Mouse (Mus musculus) heart, embryonic 12.5 days (tissue): ENCODE measurements around the gene Gmds. TPM values are rescaled to one million over a fixed set of nuclear protein-coding genes. Genes with fewer than 3 reads are reported as not detected.
A peak's percentile ranks its signal among the peaks of the same experiment; 100 is the strongest.

Experiments used
- ATAC-seq: fragments of 200-750 bp; cut with Nextera tagmentation; 2 replicates; pipeline ENCODE4 v1.8.0; 2017; ENCODE audit warnings: moderate TSS enrichment, moderate library complexity; ENCODE audit not compliant: insufficient number of reproducible peaks, low FRiP score
- H3K27ac ChIP-seq: fragments of 300-500 bp; sonication (generic); 2 replicates; pipeline ENCODE4 v1.5.1; 2016; ENCODE audit warnings: mild to moderate bottlenecking, moderate library complexity; ENCODE audit not compliant: poor library complexity, severe bottlenecking
- H3K27me3 ChIP-seq: fragments of 300-500 bp; sonication (generic); replicated peaks from 2 replicates; pipeline ENCODE4 v1.6.1; 2016; ENCODE audit warnings: mild to moderate bottlenecking, moderate library complexity
- H3K36me3 ChIP-seq: fragments of 300-500 bp; sonication (generic); 2 replicates; pipeline ENCODE4 v1.6.1; 2016; ENCODE audit warnings: mild to moderate bottlenecking, moderate library complexity
- H3K4me1 ChIP-seq: fragments of 300-500 bp; sonication (generic); replicated peaks from 2 replicates; pipeline ENCODE4 v1.6.1; 2016; ENCODE audit warnings: mild to moderate bottlenecking
- H3K4me2 ChIP-seq: fragments of 300-500 bp; sonication (generic); 2 replicates; pipeline ENCODE4 v1.6.1; 2016; ENCODE audit warnings: mild to moderate bottlenecking, moderate library complexity
- H3K4me3 ChIP-seq: fragments of 300-500 bp; sonication (generic); 2 replicates; pipeline ENCODE4 v1.5.1; 2016; ENCODE audit warnings: mild to moderate bottlenecking
- H3K9ac ChIP-seq: fragments of 300-500 bp; sonication (generic); 2 replicates; pipeline ENCODE4 v1.6.1; 2016; ENCODE audit warnings: mild to moderate bottlenecking, moderate library complexity
- H3K9me3 ChIP-seq: fragments of 300-500 bp; sonication (generic); replicated peaks from 2 replicates; pipeline ENCODE4 v1.6.1; 2016; ENCODE audit warnings: mild to moderate bottlenecking, moderate library complexity
- WGBS: fragments of 180-500 bp; shearing (Covaris S2); methylation state at CpG from one replicate; pipeline ENCODE4 v1.1.7; 2016; 5-methylcytosine and 5-hydroxymethylcytosine counted together
- polyA plus RNA-seq: library from polyadenylated mRNA; unstranded; fragments of >200 nt; fragmentation: Nextera tagmentation; extraction: Ambion mirVana; gene quantifications from 2 replicates; pipeline ENCODE4 v1.2.1, GENCODE M21; 2016

The Gmds gene
- polyA plus RNA-seq, 1 experiment from 2014 or later = 26.9 TPM

DNA sequence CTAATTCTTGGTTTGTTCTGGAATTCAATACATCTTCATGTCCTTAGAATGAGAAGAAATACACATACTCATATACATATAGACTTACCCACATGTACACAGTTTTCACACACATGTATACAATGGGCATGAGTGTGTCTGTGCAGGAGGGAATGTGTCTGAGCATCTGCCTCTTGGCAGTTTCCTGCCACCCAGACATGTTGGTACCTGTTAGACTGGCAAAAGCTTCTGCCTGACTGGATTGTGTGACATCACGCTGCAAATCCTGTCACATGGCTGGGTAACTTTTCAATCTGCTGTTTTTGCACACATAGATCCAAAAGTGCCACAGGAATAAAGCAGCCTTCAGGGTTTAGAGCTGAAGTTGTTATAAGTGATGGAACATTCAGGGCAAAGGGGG is 465.3 kb downstream of the Gmds start:
- WGBS = 76% methylated on average over 1 of the region's 1 CpGs
- H3K4me3 ChIP-seq = no peak overlapping the region
- peaks cover 12% of the 10 kb centered on the region for H3K4me1 ChIP-seq
- H3K9ac ChIP-seq = no peak overlapping the region
- ATAC-seq = no peak
- no peak overlapping the region for H3K27ac ChIP-seq
- no peak overlapping the region for H3K4me2 ChIP-seq
- H3K27me3 ChIP-seq = no peaks in the 10 kb centered on the region
- H3K36me3 ChIP-seq = no peaks in the 10 kb centered on the region
- no peaks in the 10 kb centered on the region for H3K9me3 ChIP-seq

GRCm38 (mm10) chr13:31864786-31865185 is 473.8 kb downstream of the Gmds start:
- H3K27me3 ChIP-seq = no peaks in the 10 kb centered on the region
- no peak for ATAC-seq
- H3K9me3 ChIP-seq = no peaks in the 10 kb centered on the region
- 84% methylated on average over 5 of the region's 5 CpGs for WGBS
- 0 out of 2 replicates have a peak, but pooled peaks cover 6% of the 10 kb centered on the region for H3K4me1 ChIP-seq
- H3K4me2 ChIP-seq = no peak overlapping the region
- H3K4me3 ChIP-seq = no peak overlapping the region
- H3K36me3 ChIP-seq = no peaks in the 10 kb centered on the region
- H3K27ac ChIP-seq = no peak overlapping the region
- H3K9ac ChIP-seq = no peak overlapping the region

- H3K9ac ChIP-seq = no peak overlapping the region
- no peaks in the 10 kb centered on the region for H3K27me3 ChIP-seq
- H3K4me2 ChIP-seq = no peak overlapping the region
- 49% methylated on average over 9 of the region's 9 CpGs for WGBS
- 0 out of 2 replicates have a peak, but pooled peaks cover 6% of the 10 kb centered on the region for H3K4me1 ChIP-seq
- ATAC-seq = no peak
- H3K36me3 ChIP-seq = no peaks in the 10 kb centered on the region
- no peak overlapping the region for H3K27ac ChIP-seq
- no peaks in the 10 kb centered on the region for H3K9me3 ChIP-seq
- no peak overlapping the region for H3K4me3 ChIP-seq
Observed at GRCm38 (mm10) chr13:31863461-31863860, 475.1 kb downstream of the Gmds start.

GRCm38 (mm10) chr13:31860200-31860599 is 478.3 kb downstream of the Gmds start:
- no peak overlapping the region for H3K4me3 ChIP-seq
- H3K36me3 ChIP-seq = no peaks in the 10 kb centered on the region
- no peak overlapping the region for H3K9ac ChIP-seq
- 0 out of 2 replicates have a peak, but pooled peaks cover 6% of the 10 kb centered on the region for H3K4me1 ChIP-seq
- WGBS = 71% methylated on average over 5 of the region's 5 CpGs
- no peak overlapping the region for H3K4me2 ChIP-seq
- no peak overlapping the region for H3K27ac ChIP-seq
- H3K9me3 ChIP-seq = no peaks in the 10 kb centered on the region
- H3K27me3 ChIP-seq = no peaks in the 10 kb centered on the region
- no peak for ATAC-seq

DNA sequence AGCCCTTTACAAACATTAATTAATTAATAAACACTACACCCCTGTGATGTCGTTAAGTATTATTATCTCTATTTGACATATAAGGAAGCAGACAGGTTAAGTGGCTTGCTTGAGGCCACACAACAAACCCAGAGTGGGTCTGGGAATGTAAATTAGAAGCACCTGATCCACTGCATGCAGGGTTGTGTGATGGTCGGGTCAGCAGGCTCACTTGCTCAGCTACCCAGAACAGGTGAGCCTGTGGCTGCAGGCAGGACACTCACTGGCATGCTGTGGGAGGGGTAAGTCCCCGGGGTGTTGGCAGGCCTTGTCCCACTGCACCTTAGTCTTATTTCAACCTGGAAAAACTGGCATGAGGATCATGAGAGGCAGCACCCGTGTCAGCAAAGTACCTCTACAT is 484.5 kb downstream of the Gmds start:
- H3K4me1 ChIP-seq = no peaks in the 10 kb centered on the region
- H3K36me3 ChIP-seq = no peaks in the 10 kb centered on the region
- H3K9ac ChIP-seq = no peak overlapping the region
- H3K4me2 ChIP-seq = no peak overlapping the region
- H3K9me3 ChIP-seq = no peaks in the 10 kb centered on the region
- 72% methylated on average over 4 of the region's 4 CpGs for WGBS
- H3K4me3 ChIP-seq = no peak overlapping the region
- H3K27me3 ChIP-seq = no peaks in the 10 kb centered on the region
- no peak overlapping the region for H3K27ac ChIP-seq
- ATAC-seq = no peak

DNA sequence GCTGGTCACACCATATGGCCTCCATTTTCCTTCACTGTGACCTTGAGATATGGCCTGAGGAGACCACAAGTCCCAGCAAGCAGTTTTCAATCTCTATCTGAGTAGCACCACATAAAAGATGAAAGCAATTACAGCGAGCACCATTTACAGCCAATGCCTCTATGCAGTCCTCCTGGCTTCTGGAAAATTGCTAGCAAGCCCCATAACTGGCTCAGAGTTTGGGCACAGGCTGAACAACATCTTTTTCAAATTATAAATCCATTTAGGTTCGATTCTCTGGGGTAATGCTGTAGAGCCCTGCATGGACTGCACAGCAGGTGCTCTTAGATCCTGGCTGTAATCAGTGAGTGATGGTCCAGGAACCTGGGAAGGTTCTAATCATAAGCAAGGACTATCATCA is 485.0 kb downstream of the Gmds start:
- Histone ChIP-seq H3K36me3 (no peaks in the 10 kb centered on the region), H3K27me3 (no peaks in the 10 kb centered on the region), H3K9me3 (no peaks in the 10 kb centered on the region), H3K4me1 (no peaks in the 10 kb centered on the region), H3K27ac (no peak overlapping the region), H3K9ac (no peak overlapping the region), H3K4me3 (no peak overlapping the region), H3K4me2 (no peak overlapping the region)
- ATAC-seq = no peak
- WGBS = 50% methylated on average over 2 of the region's 2 CpGs

DNA sequence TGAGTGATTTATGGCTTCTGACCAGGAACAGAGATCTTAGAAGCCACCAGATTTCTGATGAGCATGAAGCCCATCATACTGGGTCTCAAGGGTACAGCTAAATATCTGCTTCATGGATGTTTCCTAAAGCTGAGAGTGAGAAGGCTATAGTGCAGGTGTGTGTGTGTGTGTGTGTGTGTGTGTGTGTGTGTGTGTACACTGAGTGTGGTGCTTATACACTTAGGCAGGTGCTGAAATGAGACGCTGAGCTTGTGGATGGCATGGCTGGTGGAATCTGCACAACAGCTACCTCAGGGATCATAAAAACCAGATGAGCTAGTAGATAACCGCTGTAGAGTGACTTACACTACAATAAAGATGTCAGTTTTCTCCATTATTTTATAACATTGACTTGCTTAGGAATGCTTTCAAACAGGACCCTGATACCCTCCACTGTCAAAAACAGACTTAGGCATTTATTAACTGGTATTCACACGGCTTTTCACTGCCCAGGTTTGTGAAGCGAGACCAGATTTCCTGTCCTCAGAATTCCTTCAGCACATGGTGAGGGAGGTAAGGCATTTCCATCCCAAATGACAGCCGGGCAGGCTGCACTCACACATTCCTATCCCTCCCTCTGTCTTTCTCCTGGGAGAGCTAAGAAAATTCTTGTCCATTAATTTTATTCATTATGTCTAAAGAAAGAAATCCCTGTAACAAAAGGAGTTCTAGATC is 489.1 kb downstream of the Gmds start:
- Histone ChIP-seq H3K4me2 (no peak overlapping the region), H3K4me3 (no peak overlapping the region), H3K27ac (no peak overlapping the region), H3K9me3 (no peaks in the 10 kb centered on the region), H3K36me3 (no peaks in the 10 kb centered on the region), H3K4me1 (no peaks in the 10 kb centered on the region), H3K9ac (no peak overlapping the region), H3K27me3 (no peaks in the 10 kb centered on the region)
- ATAC-seq = no peak
- 42% methylated on average over 5 of the region's 5 CpGs for WGBS

- 76% methylated on average over 4 of the region's 4 CpGs for WGBS
- no peak overlapping the region for H3K9ac ChIP-seq
- H3K4me3 ChIP-seq = no peak overlapping the region
- no peaks in the 10 kb centered on the region for H3K36me3 ChIP-seq
- ATAC-seq = no peak
- H3K9me3 ChIP-seq = no peaks in the 10 kb centered on the region
- H3K27me3 ChIP-seq = 0 out of 2 replicates have a peak, but pooled peaks cover 14% of the 10 kb centered on the region
- H3K4me1 ChIP-seq = no peaks in the 10 kb centered on the region
- no peak overlapping the region for H3K27ac ChIP-seq
- H3K4me2 ChIP-seq = no peak overlapping the region
Observed at GRCm38 (mm10) chr13:31835802-31836201, 502.7 kb downstream of the Gmds start.

GRCm38 (mm10) chr13:31830332-31830731 is 508.2 kb downstream of the Gmds start:
- 38% methylated on average over 9 of the region's 9 CpGs for WGBS
- Histone ChIP-seq H3K36me3 (no peaks in the 10 kb centered on the region), H3K9me3 (no peaks in the 10 kb centered on the region), H3K4me2 (no peak overlapping the region), H3K4me1 (peaks cover 21% of the 10 kb centered on the region), H3K4me3 (no peak overlapping the region), H3K27ac (no peak overlapping the region), H3K27me3 (peaks cover 30% of the 10 kb centered on the region), H3K9ac (no peak overlapping the region)
- peak; percentile 80; the same call in 1 of the 2 replicates for ATAC-seq

GRCm38 (mm10) chr13:31828446-31828845 is 510.1 kb downstream of the Gmds start:
- H3K36me3 ChIP-seq = no peaks in the 10 kb centered on the region
- peaks cover 29% of the 10 kb centered on the region for H3K4me1 ChIP-seq
- no peak overlapping the region for H3K9ac ChIP-seq
- H3K9me3 ChIP-seq = no peaks in the 10 kb centered on the region
- no peak for ATAC-seq
- H3K4me3 ChIP-seq = no peak overlapping the region
- no peak overlapping the region for H3K4me2 ChIP-seq
- H3K27me3 ChIP-seq = peaks cover 29% of the 10 kb centered on the region
- 77% methylated on average over 4 of the region's 4 CpGs for WGBS
- H3K27ac ChIP-seq = no peak overlapping the region

- peaks cover 26% of the 10 kb centered on the region for H3K27me3 ChIP-seq
- no peaks in the 10 kb centered on the region for H3K36me3 ChIP-seq
- no peaks in the 10 kb centered on the region for H3K9me3 ChIP-seq
- H3K27ac ChIP-seq = no peak overlapping the region
- 31% methylated on average over 3 of the region's 3 CpGs for WGBS
- no peak overlapping the region for H3K4me3 ChIP-seq
- no peak overlapping the region for H3K4me2 ChIP-seq
- peaks cover 32% of the 10 kb centered on the region for H3K4me1 ChIP-seq
- ATAC-seq = no peak
- no peak overlapping the region for H3K9ac ChIP-seq
Observed at GRCm38 (mm10) chr13:31827820-31828332, 510.7 kb downstream of the Gmds start.

GRCm38 (mm10) chr13:31827160-31827559 is 511.4 kb downstream of the Gmds start:
- Histone ChIP-seq H3K4me2 (no peak overlapping the region), H3K9me3 (no peaks in the 10 kb centered on the region), H3K27ac (no peak overlapping the region), H3K4me3 (no peak overlapping the region), H3K9ac (no peak overlapping the region), H3K36me3 (no peaks in the 10 kb centered on the region), H3K4me1 (peaks cover 38% of the 10 kb centered on the region), H3K27me3 (peaks cover 26% of the 10 kb centered on the region)
- WGBS = 42% methylated on average over 5 of the region's 5 CpGs
- ATAC-seq = no peak
